27 mouse cellular contexts compared by ENCODE assay signal in the genomic region with DNA sequence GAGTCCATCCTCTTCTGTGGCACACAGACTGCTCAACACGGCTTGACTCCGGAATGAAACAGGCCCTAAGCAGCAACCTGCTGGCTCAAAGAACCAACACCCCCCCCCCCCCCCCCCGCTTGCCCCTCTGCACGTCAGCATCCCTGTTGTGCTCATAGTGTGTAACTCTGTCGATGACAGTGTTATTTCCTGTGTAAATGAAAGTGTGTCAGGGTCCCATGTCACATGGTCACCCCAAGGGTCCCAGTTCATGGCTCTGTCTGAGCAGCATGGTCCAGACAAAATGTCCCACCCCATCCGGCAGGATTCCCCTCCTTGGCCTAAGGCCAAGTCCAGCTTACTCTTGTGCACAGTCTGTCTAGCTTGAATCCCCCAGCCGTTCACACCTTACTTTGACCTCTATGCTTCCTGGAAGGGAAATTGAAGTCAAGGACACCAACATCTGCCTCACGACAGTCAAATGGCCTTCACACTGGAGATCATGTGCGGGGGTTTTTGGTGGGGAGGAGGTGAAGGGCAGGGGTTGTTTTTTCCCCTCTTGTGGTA. TPM values are rescaled to one million over a fixed set of nuclear protein-coding genes. Genes with fewer than 3 reads are reported as not detected.
DNase-seq lines count a peak whose midpoint lies in the region; ATAC-seq and TF ChIP-seq lines count a peak whose summit lies in the region.
"Had no signal": no experiment of that assay in that cellular context is flagged by ENCODE, and none has a peak within 500 bp of the region (broad histone marks: within the 10 kb centered on the region; RNA-seq: fewer than 3 reads in every experiment).

No protein-coding gene starts in this region.

- no peaks in the 10 kb centered on the region; the same call in 1 of the 2 replicates for H3K4me1 ChIP-seq in forebrain, embryonic 15.5 days
- no peaks in the 10 kb centered on the region for H3K4me1 ChIP-seq in forebrain, embryonic 13.5 days
- no peaks in the 10 kb centered on the region for H3K4me1 ChIP-seq in kidney, adult 2 months (ENCODE audit: control insufficient read depth, insufficient read depth, low read length)
- no peaks in the 10 kb centered on the region for H3K4me1 ChIP-seq in ES-Bruce4 (ENCODE audit: control insufficient read depth, insufficient read depth, low read length)
- no peaks in the 10 kb centered on the region for H3K4me1 ChIP-seq in hindbrain, embryonic 12.5 days
- H3K4me1 ChIP-seq: embryonic facial prominence, embryonic 15.5 days; liver, embryonic 13.5 days; midbrain, embryonic 15.5 days had no signal

- H3K27ac ChIP-seq in forebrain, embryonic 15.5 days (replicated peaks), result no peak overlapping the region
- H3K27ac ChIP-seq in forebrain, embryonic 13.5 days, result no peak overlapping the region
- no peak overlapping the region for H3K27ac ChIP-seq in kidney, adult 2 months (ENCODE audit: insufficient read depth, low read depth, low read length)
- H3K27ac ChIP-seq in ES-Bruce4 (ENCODE audit: insufficient read depth, low read length), result no peak overlapping the region
- H3K27ac ChIP-seq in hindbrain, embryonic 12.5 days, result no peak overlapping the region
- H3K27ac ChIP-seq: embryonic facial prominence, embryonic 15.5 days; hindbrain, postnatal 0 days; kidney, postnatal 0 days; liver, embryonic 13.5 days; macrophage; midbrain, embryonic 15.5 days had no signal

- no peak for TF ChIP-seq CTCF in kidney, adult 2 months (conservative IDR thresholded peaks at IDR 0.05; ENCODE audit: insufficient read depth, insufficient read length, low read depth, low read length)
- no peak for TF ChIP-seq CTCF in ES-Bruce4 (IDR thresholded peaks at IDR 0.05; ENCODE audit: low read depth, low read length)

- peak; percentile 32; the same call in 1 of the 2 replicates for TF ChIP-seq EP300 in ES-Bruce4 (IDR thresholded peaks at IDR 0.05; ENCODE audit: insufficient read depth, low read depth, low read length)

- H3K4me2 ChIP-seq in forebrain, embryonic 15.5 days (replicated peaks), result no peak overlapping the region
- H3K4me2 ChIP-seq in forebrain, embryonic 13.5 days, result no peak overlapping the region
- H3K4me2 ChIP-seq in hindbrain, embryonic 12.5 days (replicated peaks), result no peak overlapping the region
- H3K4me2 ChIP-seq: embryonic facial prominence, embryonic 15.5 days; liver, embryonic 13.5 days; midbrain, embryonic 15.5 days had no signal

- no peak for TF ChIP-seq POLR2A in kidney, adult 2 months (IDR thresholded peaks at IDR 0.05; ENCODE audit: low read depth, low read length)
- no peak for TF ChIP-seq POLR2A in ES-Bruce4 (IDR thresholded peaks at IDR 0.05; ENCODE audit: insufficient read depth, low read length)

- no peaks in the 10 kb centered on the region for H3K27me3 ChIP-seq in forebrain, embryonic 15.5 days
- no peaks in the 10 kb centered on the region for H3K27me3 ChIP-seq in forebrain, embryonic 13.5 days
- H3K27me3 ChIP-seq in kidney, adult 2 months (replicated peaks; ENCODE audit: control insufficient read depth, insufficient read depth, low read length), result no peaks in the 10 kb centered on the region
- H3K27me3 ChIP-seq in ES-Bruce4 (ENCODE audit: control insufficient read depth, insufficient read depth, low read length, poor library complexity, severe bottlenecking), result no peaks in the 10 kb centered on the region
- H3K27me3 ChIP-seq in hindbrain, embryonic 12.5 days, result no peaks in the 10 kb centered on the region
- H3K27me3 ChIP-seq: embryonic facial prominence, embryonic 15.5 days; liver, embryonic 13.5 days; midbrain, embryonic 15.5 days had no signal

- 78% methylated on average over 8 of the region's 9 CpGs for WGBS in forebrain, embryonic 15.5 days
- WGBS in forebrain, embryonic 13.5 days, result 83% methylated on average over 8 of the region's 9 CpGs
- WGBS in kidney, adult 2 months, result 65% methylated on average over 9 of the region's 9 CpGs
- 77% methylated on average over 8 of the region's 9 CpGs for WGBS in hindbrain, embryonic 12.5 days

- peak; percentile 6 to 31 for DNase-seq in kidney, postnatal 4 days
- no peak for DNase-seq in kidney, adult 2 months
- DNase-seq in induced T-regulatory cell, adult 2 months (ENCODE audit: low read depth), result peak; percentile 44
- DNase-seq: adrenal gland, postnatal 25 days; cerebellum, adult 8-10 months; cerebellum, postnatal 36 days; embryo, embryonic 11 days; gastrocnemius, postnatal 10 days; heart, postnatal 4 days; kidney, adult 18-20 months; layer of hippocampus, postnatal 36 days; liver, embryonic 13.5 days; lung, adult 2 months; thymus, postnatal 14 days had no signal

- H3K4me3 ChIP-seq in forebrain, embryonic 15.5 days, result no peak overlapping the region
- H3K4me3 ChIP-seq in forebrain, embryonic 13.5 days, result no peak overlapping the region
- H3K4me3 ChIP-seq in kidney, adult 2 months (ENCODE audit: insufficient read depth, low read depth, low read length), result no peak overlapping the region
- no peak overlapping the region for H3K4me3 ChIP-seq in ES-Bruce4 (ENCODE audit: low read depth, low read length)
- no peak overlapping the region for H3K4me3 ChIP-seq in hindbrain, embryonic 12.5 days
- H3K4me3 ChIP-seq: embryonic facial prominence, embryonic 15.5 days; liver, embryonic 13.5 days; midbrain, embryonic 15.5 days; myocyte had no signal

- H3K36me3 ChIP-seq in forebrain, embryonic 15.5 days, result no peaks in the 10 kb centered on the region
- no peaks in the 10 kb centered on the region for H3K36me3 ChIP-seq in forebrain, embryonic 13.5 days (ENCODE audit: poor library complexity, severe bottlenecking)
- H3K36me3 ChIP-seq in kidney, adult 2 months (ENCODE audit: control insufficient read depth, insufficient read depth, low read length), result no peaks in the 10 kb centered on the region
- H3K36me3 ChIP-seq in ES-Bruce4 (ENCODE audit: control insufficient read depth, insufficient read depth, low read length, poor library complexity, severe bottlenecking), result no peaks in the 10 kb centered on the region
- H3K36me3 ChIP-seq in hindbrain, embryonic 12.5 days, result no peaks in the 10 kb centered on the region
- H3K36me3 ChIP-seq: embryonic facial prominence, embryonic 15.5 days; G1E; liver, embryonic 13.5 days; midbrain, embryonic 15.5 days had no signal

- ATAC-seq in forebrain, embryonic 15.5 days (replicated peaks), result 0 out of 2 replicates have a peak, but pooled peaks have one; percentile 35
- no peak for ATAC-seq in forebrain, embryonic 13.5 days
- ATAC-seq in hindbrain, embryonic 12.5 days (ENCODE audit: low FRiP score), result no peak
- ATAC-seq: CD4-positive, CD25-positive, alpha-beta regulatory T cell, adult 4 months; forebrain, embryonic 16.5 days; hindbrain, postnatal 0 days; midbrain, embryonic 15.5 days had no signal

- no peaks in the 10 kb centered on the region for H3K9me3 ChIP-seq in forebrain, embryonic 15.5 days
- no peaks in the 10 kb centered on the region for H3K9me3 ChIP-seq in forebrain, embryonic 13.5 days (replicated peaks)
- no peaks in the 10 kb centered on the region for H3K9me3 ChIP-seq in ES-Bruce4 (replicated peaks; ENCODE audit: control insufficient read depth, insufficient read depth, low read length, poor library complexity, severe bottlenecking)
- no peaks in the 10 kb centered on the region for H3K9me3 ChIP-seq in hindbrain, embryonic 12.5 days (replicated peaks)
- H3K9me3 ChIP-seq: embryonic facial prominence, embryonic 15.5 days; G1E; liver, embryonic 13.5 days; midbrain, embryonic 15.5 days had no signal

- no peak overlapping the region for H3K9ac ChIP-seq in forebrain, embryonic 15.5 days (replicated peaks)
- H3K9ac ChIP-seq in forebrain, embryonic 13.5 days, result no peak overlapping the region
- H3K9ac ChIP-seq in ES-Bruce4 (ENCODE audit: low read depth, poor library complexity, severe bottlenecking), result no peak overlapping the region
- H3K9ac ChIP-seq in hindbrain, embryonic 12.5 days, result no peak overlapping the region
- H3K9ac ChIP-seq: embryonic facial prominence, embryonic 15.5 days; liver, embryonic 13.5 days; midbrain, embryonic 15.5 days had no signal

RNA-seq across cellular contexts. Expression of a gene that starts 10.6 kb away (rescaled TPM):
- polyA plus RNA-seq in forebrain, embryonic 15.5 days (2015; fragmentation: Nextera tagmentation; extraction: Ambion mirVana), result 39.3 and 43.0 TPM in 2 replicates
- 54.2 and 61.3 TPM in 2 replicates for polyA plus RNA-seq in forebrain, embryonic 13.5 days (2015; fragmentation: Nextera tagmentation; extraction: Ambion mirVana)
- 6.7 and 6.9 TPM in 2 replicates for polyA plus RNA-seq in kidney, adult 2 months (2012; rRNA removed)
- polyA plus RNA-seq in ES-Bruce4 (2011; ENCODE audit: insufficient read depth, insufficient read length, low read depth, missing spikeins), result 41.9 and 43.1 TPM in 2 replicates
- 90.3 and 92.0 TPM in 2 replicates for polyA plus RNA-seq in hindbrain, embryonic 12.5 days (2016; fragmentation: Nextera tagmentation; extraction: Ambion mirVana)
